Mouse (Mus musculus): Measurements from ENCODE around the gene Usp32.

The Usp32 gene

DNA sequence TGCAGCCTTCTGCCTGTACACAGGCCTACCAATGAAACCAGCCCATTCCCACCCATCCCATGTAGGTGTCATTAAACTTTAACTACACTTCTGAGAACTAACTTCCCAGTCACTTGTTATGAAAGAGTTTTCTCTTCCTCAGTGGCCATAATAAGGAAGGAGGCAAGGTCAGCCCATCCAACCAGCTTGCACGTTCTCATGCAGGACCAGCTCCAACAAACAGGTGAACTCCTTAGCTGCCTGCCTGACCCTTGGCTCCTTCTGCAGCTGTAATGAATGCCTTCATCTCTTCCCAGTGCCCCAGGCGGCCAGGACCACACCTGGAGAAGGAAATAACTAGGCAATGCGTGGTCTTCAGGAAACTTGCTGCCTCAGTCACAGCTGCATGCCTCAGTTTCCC, 194.1 kb downstream of the Usp32 start:
- no peak for DNase-seq

- no peak for DNase-seq
These were observed 195.1 kb downstream of the Usp32 start for GRCm38 (mm10) chr11:84944639-84945435.

- DNase-seq = peak; percentile 74 to 80
These were observed 196.0 kb downstream of the Usp32 start for GRCm38 (mm10) chr11:84943948-84944347.

- no peak for DNase-seq
These were observed 199.8 kb downstream of the Usp32 start for GRCm38 (mm10) chr11:84940140-84940539.

DNA sequence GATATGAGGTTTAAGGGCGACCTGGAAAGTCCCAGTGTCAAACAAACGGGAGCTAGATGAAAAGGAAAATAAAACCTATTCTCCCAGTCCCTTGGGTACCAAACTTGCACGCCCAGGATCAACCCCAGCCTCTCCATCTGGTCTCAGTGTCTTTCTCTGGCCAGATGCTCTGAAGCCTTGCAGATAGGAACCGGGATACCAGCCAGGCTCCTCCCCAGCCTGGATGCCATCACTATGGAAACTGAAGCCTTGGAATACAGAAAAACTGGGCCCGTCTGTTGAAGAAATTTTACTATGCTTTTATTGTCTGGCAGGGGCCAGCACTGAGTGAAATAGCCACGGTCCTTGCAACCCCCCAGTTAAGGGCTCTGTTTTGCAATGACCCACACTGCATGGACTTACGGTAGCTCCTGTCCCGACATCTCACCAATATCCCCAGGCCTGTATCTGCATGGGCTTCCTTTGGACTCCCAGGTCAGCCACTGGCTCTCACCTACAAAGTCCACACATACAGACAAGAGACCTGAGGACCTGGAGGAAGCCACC, 200.4 kb downstream of the Usp32 start:
- DNase-seq = no peak
